Mouse (Mus musculus): Measurements from ENCODE around the gene Fam129a.

- TF ChIP-seq CTCF (conservative IDR thresholded peaks at IDR 0.05; ENCODE audit: insufficient read depth, insufficient read length, low read depth, low read length) = no peak
- no peak for TF ChIP-seq POLR2A (IDR thresholded peaks at IDR 0.05; ENCODE audit: low read depth, low read length)
Measured at GRCm38 (mm10) chr1:151706397-151706752, 135.4 kb downstream of the Fam129a start.
